Mouse (Mus musculus) G1E (cell line): ENCODE measurements around the gene Lrrc8d.

Experiments used
- CTCF ChIP-seq: IDR thresholded peaks from 2 replicates; pipeline ENCODE4 v1.5.1; 2012; ENCODE audit warnings: low read depth, low read length, inconsistent platforms, mixed read lengths
- GATA1 ChIP-seq: IDR thresholded peaks from 2 replicates; pipeline ENCODE4 v1.6.1; 2012; ENCODE audit warnings: borderline replicate concordance, low read length, inconsistent platforms, mixed read lengths
- GATA2 ChIP-seq: IDR thresholded peaks from 2 replicates; pipeline ENCODE4 v1.6.1; 2012; ENCODE audit warnings: low read depth, low read length, inconsistent platforms, borderline replicate concordance
- POLR2AphosphoS5 ChIP-seq: IDR thresholded peaks from 2 replicates; pipeline ENCODE4 v1.6.1; 2012; ENCODE audit warnings: low read depth, low read length, inconsistent platforms; ENCODE audit not compliant: insufficient replicate concordance
- TAL1 ChIP-seq: conservative IDR thresholded peaks from 2 replicates; pipeline ENCODE4 v1.6.1; 2012; ENCODE audit warnings: low read depth, low read length, inconsistent platforms, mixed read lengths

- TF ChIP-seq CTCF (no peak), GATA1 (no peak), POLR2AphosphoS5 (no peak), GATA2 (no peak), TAL1 (no peak)
These were observed 30.0 kb upstream of the Lrrc8d start for GRCm38 (mm10) chr5:105669508-105670353.
